Mouse (Mus musculus): Measurements from ENCODE around the gene Csrp2.

- TF ChIP-seq ZC3H11A (IDR thresholded peaks at IDR 0.05; ENCODE audit: borderline replicate concordance, low read depth, low read length) (no peak), CHD2 (IDR thresholded peaks at IDR 0.05; ENCODE audit: low read depth, low read length) (no peak)
Measured at GRCm38 (mm10) chr10:110919531-110920343, at the start of gene Csrp2.
